Mouse (Mus musculus): ENCODE measurements at regions not wholly inside any gene's neighbourhood (a gene's known extent, or its start where the extent isn't known, plus 50 kb on each side); places are given as distances from the start of the nearest gene placed in this dataset.

DNA sequence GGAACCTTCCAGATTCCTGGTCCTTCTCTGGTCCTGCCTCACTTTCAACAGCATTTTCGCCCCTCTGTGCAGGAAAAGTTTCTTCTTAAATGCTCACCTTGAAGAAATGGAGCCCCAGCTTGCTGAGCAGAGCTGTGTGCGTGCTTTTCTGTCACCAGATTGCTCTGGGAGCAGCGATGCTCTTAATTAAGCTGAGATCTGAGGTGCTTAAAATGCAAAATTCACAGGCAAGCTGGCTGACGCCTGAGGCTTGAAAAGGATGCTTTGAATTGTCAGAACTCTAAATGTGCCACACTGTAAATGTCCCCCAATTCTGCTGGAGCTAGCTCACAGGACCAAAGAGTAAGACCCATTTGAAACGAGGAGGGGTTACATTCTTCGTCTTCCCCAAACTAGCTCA is 73.6 kb upstream of the Gm11042 start:
- TF ChIP-seq EP300 (IDR thresholded peaks at IDR 0.05; ENCODE audit: low read depth) (no peak), CTCF (IDR thresholded peaks at IDR 0.05; ENCODE audit: low read depth) (no peak)
